Mouse (Mus musculus) common myeloid progenitor, adult 5-6 weeks (primary cell): Measurements from ENCODE around the gene Thrsp. TPM values are rescaled to one million over a fixed set of nuclear protein-coding genes. Genes with fewer than 3 reads are reported as not detected.

Experiments
- ATAC-seq: replicated peaks from 2 replicates; pipeline ENCODE4 v1.8.0; 2016; ENCODE audit warnings: low read depth, mild to moderate bottlenecking, moderate TSS enrichment, inconsistent platforms; ENCODE audit not compliant: poor library complexity, severe bottlenecking
- total RNA-seq: library from RNA; stranded (forward); fragments of 200-1000, 187-1606 nt; gene quantifications from 2 replicates; pipeline ENCODE4 v1.2.3, GENCODE M21; 2017

The Thrsp gene
- total RNA-seq, 1 experiment from 2014 or later, result not detected

GRCm38 (mm10) chr7:97419163-97419562, 1.6 kb upstream of the Thrsp start:
- ATAC-seq, result no peak

- no peak for ATAC-seq
Measured at GRCm38 (mm10) chr7:97418717-97419116, 1.2 kb upstream of the Thrsp start.

GRCm38 (mm10) chr7:97416473-97416872, 1.1 kb downstream of the Thrsp start:
- ATAC-seq, result no peak

- ATAC-seq, result no peak
Measured at GRCm38 (mm10) chr7:97414915-97415687, 2.4 kb downstream of the Thrsp start.

- ATAC-seq, result no peak
Measured at GRCm38 (mm10) chr7:97414426-97414825, 3.1 kb downstream of the Thrsp start.

- ATAC-seq, result no peak
Measured at GRCm38 (mm10) chr7:97413981-97414380, 3.5 kb downstream of the Thrsp start.

GRCm38 (mm10) chr7:97411575-97411974, 6.0 kb downstream of the Thrsp start:
- no peak for ATAC-seq

- no peak for ATAC-seq
Measured at GRCm38 (mm10) chr7:97411106-97411505, 6.4 kb downstream of the Thrsp start.

- no peak for ATAC-seq
Measured at GRCm38 (mm10) chr7:97407145-97407544, 10.4 kb downstream of the Thrsp start.

- peak; percentile 98 for ATAC-seq
Measured at GRCm38 (mm10) chr7:97399960-97400715, 17.4 kb downstream of the Thrsp start, which contains the start of gene Ndufc2. Gene Ndufc2, plus strand, starts transcription at chr7:97400003.

- no peak for ATAC-seq
Measured at GRCm38 (mm10) chr7:97398943-97399342, 18.6 kb downstream of the Thrsp start.

- no peak for ATAC-seq
Measured at GRCm38 (mm10) chr7:97394375-97394774, 23.2 kb downstream of the Thrsp start.

GRCm38 (mm10) chr7:97392079-97392445, 25.5 kb downstream of the Thrsp start:
- no peak for ATAC-seq

- ATAC-seq, result no peak
Measured at GRCm38 (mm10) chr7:97391293-97392078, 26.0 kb downstream of the Thrsp start.

- no peak for ATAC-seq
Measured at GRCm38 (mm10) chr7:97388541-97388940, 29.0 kb downstream of the Thrsp start.

- ATAC-seq, result 0 out of 2 replicates have a peak, but pooled peaks have one; percentile 11
Measured at GRCm38 (mm10) chr7:97387561-97388147, 29.9 kb downstream of the Thrsp start.

- no peak for ATAC-seq
Measured at GRCm38 (mm10) chr7:97386806-97387370, 30.6 kb downstream of the Thrsp start.

- ATAC-seq, result no peak
Measured at GRCm38 (mm10) chr7:97386106-97386805, 31.3 kb downstream of the Thrsp start.

GRCm38 (mm10) chr7:97383496-97384132, 33.9 kb downstream of the Thrsp start:
- no peak for ATAC-seq
